Mouse (Mus musculus): Measurements from ENCODE around the gene Pipox. TPM values are rescaled to one million over a fixed set of nuclear protein-coding genes. Genes with fewer than 3 reads are reported as not detected.

Gene Pipox
- total RNA-seq, 2 experiments from 2014 or later, result 1.9 to 2.5 TPM

- DNase-seq, result no peak
These were observed 14.6 kb upstream of the Pipox start for GRCm38 (mm10) chr11:77908468-77908867.

- DNase-seq, result no peak
These were observed 12.9 kb upstream of the Pipox start for GRCm38 (mm10) chr11:77906747-77907174.

GRCm38 (mm10) chr11:77906097-77906687 is 12.3 kb upstream of the Pipox start:
- no peak for DNase-seq

- DNase-seq, result no peak
These were observed 10.8 kb upstream of the Pipox start for GRCm38 (mm10) chr11:77904707-77905106.

- no peak for DNase-seq
These were observed 9.9 kb upstream of the Pipox start for GRCm38 (mm10) chr11:77903761-77904160.

- no peak for DNase-seq
These were observed 8.0 kb upstream of the Pipox start for GRCm38 (mm10) chr11:77901775-77902355.

- no peak for DNase-seq
These were observed 7.5 kb upstream of the Pipox start for GRCm38 (mm10) chr11:77901366-77901765.

GRCm38 (mm10) chr11:77900696-77901095 is 6.8 kb upstream of the Pipox start:
- no peak for DNase-seq

GRCm38 (mm10) chr11:77900187-77900586 is 6.3 kb upstream of the Pipox start:
- no peak for DNase-seq

GRCm38 (mm10) chr11:77896820-77897805 is 3.2 kb upstream of the Pipox start:
- DNase-seq, result no peak

GRCm38 (mm10) chr11:77896480-77896819 is 2.6 kb upstream of the Pipox start:
- no peak for DNase-seq

- no peak for DNase-seq
These were observed 2.1 kb upstream of the Pipox start for GRCm38 (mm10) chr11:77896011-77896410.

GRCm38 (mm10) chr11:77894967-77895366 is 1.1 kb upstream of the Pipox start:
- DNase-seq, result no peak

GRCm38 (mm10) chr11:77893283-77893682 is 613 bp downstream of the Pipox start:
- no peak for DNase-seq

GRCm38 (mm10) chr11:77892883-77893282 is 1.0 kb downstream of the Pipox start:
- no peak for DNase-seq

GRCm38 (mm10) chr11:77890648-77891258 is 3.1 kb downstream of the Pipox start:
- no peak for DNase-seq

- DNase-seq, result no peak
These were observed 4.4 kb downstream of the Pipox start for GRCm38 (mm10) chr11:77889484-77889883.

GRCm38 (mm10) chr11:77888846-77889245 is 5.0 kb downstream of the Pipox start:
- no peak for DNase-seq

- no peak for DNase-seq
These were observed 6.4 kb downstream of the Pipox start for GRCm38 (mm10) chr11:77887373-77887960.

GRCm38 (mm10) chr11:77885246-77885575 is 8.7 kb downstream of the Pipox start:
- DNase-seq, result no peak

- no peak for DNase-seq
These were observed 9.2 kb downstream of the Pipox start for GRCm38 (mm10) chr11:77884524-77885245.

GRCm38 (mm10) chr11:77876760-77877148 is 17.1 kb downstream of the Pipox start:
- no peak for DNase-seq
